Mouse (Mus musculus): Measurements from ENCODE around the gene Cdrt4. TPM values are rescaled to one million over a fixed set of nuclear protein-coding genes. Genes with fewer than 3 reads are reported as not detected.

Gene Cdrt4
- polyA plus RNA-seq, 1 experiment from 2014 or later = not detected

- ATAC-seq (ENCODE audit: low FRiP score, low TSS enrichment) (no peak), DNase-seq (no peak)
- H3K4me1 ChIP-seq (ENCODE audit: control insufficient read depth, insufficient read depth, low read length) = peaks cover 5% of the 10 kb centered on the region; the same call in 1 of the 2 replicates
- H3K9ac ChIP-seq (replicated peaks; ENCODE audit: low read length) = no peak overlapping the region
- H3K4me2 ChIP-seq (ENCODE audit: low read length) = no peak overlapping the region
- no peak overlapping the region for H3K27ac ChIP-seq (replicated peaks; ENCODE audit: low read depth, low read length)
- no peaks in the 10 kb centered on the region for H3K27me3 ChIP-seq (ENCODE audit: control insufficient read depth, insufficient read depth, low read length)
- no peaks in the 10 kb centered on the region for H3K36me3 ChIP-seq (ENCODE audit: control insufficient read depth, insufficient read depth, low read length)
- no peak overlapping the region for H3K4me3 ChIP-seq (replicated peaks; ENCODE audit: low read depth, low read length)
- 84% methylated on average over 5 of the region's 5 CpGs for WGBS
- no peaks in the 10 kb centered on the region for H3K9me3 ChIP-seq (ENCODE audit: control insufficient read depth, low read length)
These were observed 44.9 kb downstream of the Cdrt4 start for GRCm38 (mm10) chr11:62995755-62996521.

- Histone ChIP-seq H3K9me3 (ENCODE audit: control insufficient read depth, low read length) (no peaks in the 10 kb centered on the region), H3K27me3 (ENCODE audit: control insufficient read depth, insufficient read depth, low read length) (no peaks in the 10 kb centered on the region), H3K9ac (replicated peaks; ENCODE audit: low read length) (no peak overlapping the region), H3K4me2 (ENCODE audit: low read length) (no peak overlapping the region), H3K4me3 (replicated peaks; ENCODE audit: low read depth, low read length) (no peak overlapping the region), H3K27ac (replicated peaks; ENCODE audit: low read depth, low read length) (no peak overlapping the region), H3K4me1 (ENCODE audit: control insufficient read depth, insufficient read depth, low read length) (peaks cover 5% of the 10 kb centered on the region; the same call in 1 of the 2 replicates), H3K36me3 (ENCODE audit: control insufficient read depth, insufficient read depth, low read length) (no peaks in the 10 kb centered on the region)
- DNase-seq = no peak
- ATAC-seq (ENCODE audit: low FRiP score, low TSS enrichment) = no peak
- 84% methylated on average over 4 of the region's 4 CpGs for WGBS
These were observed 45.5 kb downstream of the Cdrt4 start for GRCm38 (mm10) chr11:62996522-62996898.

GRCm38 (mm10) chr11:62997039-62997717 is 46.2 kb downstream of the Cdrt4 start:
- Histone ChIP-seq H3K9me3 (ENCODE audit: control insufficient read depth, low read length) (no peaks in the 10 kb centered on the region), H3K4me3 (replicated peaks; ENCODE audit: low read depth, low read length) (no peak overlapping the region), H3K36me3 (ENCODE audit: control insufficient read depth, insufficient read depth, low read length) (no peaks in the 10 kb centered on the region), H3K27ac (replicated peaks; ENCODE audit: low read depth, low read length) (0 out of 2 replicates have a peak overlapping the region, but pooled peaks have one; percentile 32), H3K27me3 (ENCODE audit: control insufficient read depth, insufficient read depth, low read length) (no peaks in the 10 kb centered on the region), H3K9ac (replicated peaks; ENCODE audit: low read length) (no peak overlapping the region), H3K4me2 (ENCODE audit: low read length) (no peak overlapping the region), H3K4me1 (ENCODE audit: control insufficient read depth, insufficient read depth, low read length) (peaks cover 5% of the 10 kb centered on the region; the same call in 1 of the 2 replicates)
- WGBS = 86% methylated on average over 5 of the region's 5 CpGs
- ATAC-seq (ENCODE audit: low FRiP score, low TSS enrichment) (no peak), DNase-seq (no peak)

GRCm38 (mm10) chr11:62997718-62998281 is 46.8 kb downstream of the Cdrt4 start:
- 29% methylated on average over 11 of the region's 11 CpGs for WGBS
- no peak overlapping the region for H3K4me2 ChIP-seq (ENCODE audit: low read length)
- no peaks in the 10 kb centered on the region for H3K27me3 ChIP-seq (ENCODE audit: control insufficient read depth, insufficient read depth, low read length)
- H3K27ac ChIP-seq (replicated peaks; ENCODE audit: low read depth, low read length) = 0 out of 2 replicates have a peak overlapping the region, but pooled peaks have one; percentile 32
- peak; percentile 35 for DNase-seq
- no peaks in the 10 kb centered on the region for H3K36me3 ChIP-seq (ENCODE audit: control insufficient read depth, insufficient read depth, low read length)
- no peaks in the 10 kb centered on the region for H3K9me3 ChIP-seq (ENCODE audit: control insufficient read depth, low read length)
- H3K4me1 ChIP-seq (ENCODE audit: control insufficient read depth, insufficient read depth, low read length) = peaks cover 5% of the 10 kb centered on the region; the same call in 1 of the 2 replicates
- no peak overlapping the region for H3K4me3 ChIP-seq (replicated peaks; ENCODE audit: low read depth, low read length)
- ATAC-seq (ENCODE audit: low FRiP score, low TSS enrichment) = no peak
- H3K9ac ChIP-seq (replicated peaks; ENCODE audit: low read length) = no peak overlapping the region

GRCm38 (mm10) chr11:63000126-63000525 is 49.1 kb downstream of the Cdrt4 start:
- WGBS = 95% methylated on average over 8 of the region's 8 CpGs
- Histone ChIP-seq H3K27me3 (ENCODE audit: control insufficient read depth, insufficient read depth, low read length) (no peaks in the 10 kb centered on the region), H3K4me2 (ENCODE audit: low read length) (no peak overlapping the region), H3K9me3 (ENCODE audit: control insufficient read depth, low read length) (no peaks in the 10 kb centered on the region), H3K4me3 (replicated peaks; ENCODE audit: low read depth, low read length) (no peak overlapping the region), H3K4me1 (ENCODE audit: control insufficient read depth, insufficient read depth, low read length) (peaks cover 5% of the 10 kb centered on the region; the same call in 1 of the 2 replicates), H3K9ac (replicated peaks; ENCODE audit: low read length) (no peak overlapping the region), H3K27ac (replicated peaks; ENCODE audit: low read depth, low read length) (no peak overlapping the region), H3K36me3 (ENCODE audit: control insufficient read depth, insufficient read depth, low read length) (no peaks in the 10 kb centered on the region)
- ATAC-seq (ENCODE audit: low FRiP score, low TSS enrichment) = no peak
- DNase-seq = no peak

GRCm38 (mm10) chr11:63004617-63005016 is 53.6 kb downstream of the Cdrt4 start:
- no peak overlapping the region for H3K9ac ChIP-seq (replicated peaks; ENCODE audit: low read length)
- H3K9me3 ChIP-seq (ENCODE audit: control insufficient read depth, low read length) = no peaks in the 10 kb centered on the region
- no peak for DNase-seq
- no peak for ATAC-seq (ENCODE audit: low FRiP score, low TSS enrichment)
- no peak overlapping the region for H3K4me2 ChIP-seq (ENCODE audit: low read length)
- no peaks in the 10 kb centered on the region for H3K27me3 ChIP-seq (ENCODE audit: control insufficient read depth, insufficient read depth, low read length)
- no peak overlapping the region for H3K27ac ChIP-seq (replicated peaks; ENCODE audit: low read depth, low read length)
- no peak overlapping the region for H3K4me3 ChIP-seq (replicated peaks; ENCODE audit: low read depth, low read length)
- no peaks in the 10 kb centered on the region for H3K36me3 ChIP-seq (ENCODE audit: control insufficient read depth, insufficient read depth, low read length)
- no peaks in the 10 kb centered on the region for H3K4me1 ChIP-seq (ENCODE audit: control insufficient read depth, insufficient read depth, low read length)
- WGBS = 83% methylated on average over 6 of the region's 6 CpGs

GRCm38 (mm10) chr11:63007376-63007775 is 56.4 kb downstream of the Cdrt4 start:
- no peak overlapping the region for H3K9ac ChIP-seq (replicated peaks; ENCODE audit: low read length)
- no peaks in the 10 kb centered on the region for H3K4me1 ChIP-seq (ENCODE audit: control insufficient read depth, insufficient read depth, low read length)
- H3K9me3 ChIP-seq (ENCODE audit: control insufficient read depth, low read length) = no peaks in the 10 kb centered on the region
- no peaks in the 10 kb centered on the region for H3K36me3 ChIP-seq (ENCODE audit: control insufficient read depth, insufficient read depth, low read length)
- no peak overlapping the region for H3K4me2 ChIP-seq (ENCODE audit: low read length)
- no peak overlapping the region for H3K27ac ChIP-seq (replicated peaks; ENCODE audit: low read depth, low read length)
- 87% methylated on average over 5 of the region's 5 CpGs for WGBS
- H3K27me3 ChIP-seq (ENCODE audit: control insufficient read depth, insufficient read depth, low read length) = no peaks in the 10 kb centered on the region
- ATAC-seq (ENCODE audit: low FRiP score, low TSS enrichment) (no peak), DNase-seq (no peak)
- no peak overlapping the region for H3K4me3 ChIP-seq (replicated peaks; ENCODE audit: low read depth, low read length)

- H3K4me2 ChIP-seq (ENCODE audit: low read length) = no peak overlapping the region
- H3K27me3 ChIP-seq (ENCODE audit: control insufficient read depth, insufficient read depth, low read length) = no peaks in the 10 kb centered on the region
- ATAC-seq (ENCODE audit: low FRiP score, low TSS enrichment) (no peak), DNase-seq (no peak)
- 88% methylated on average over 3 of the region's 3 CpGs for WGBS
- H3K9me3 ChIP-seq (ENCODE audit: control insufficient read depth, low read length) = no peaks in the 10 kb centered on the region
- H3K27ac ChIP-seq (replicated peaks; ENCODE audit: low read depth, low read length) = no peak overlapping the region
- H3K4me3 ChIP-seq (replicated peaks; ENCODE audit: low read depth, low read length) = no peak overlapping the region
- H3K36me3 ChIP-seq (ENCODE audit: control insufficient read depth, insufficient read depth, low read length) = no peaks in the 10 kb centered on the region
- no peaks in the 10 kb centered on the region for H3K4me1 ChIP-seq (ENCODE audit: control insufficient read depth, insufficient read depth, low read length)
- no peak overlapping the region for H3K9ac ChIP-seq (replicated peaks; ENCODE audit: low read length)
These were observed 57.0 kb downstream of the Cdrt4 start for GRCm38 (mm10) chr11:63008004-63008403.
